Mouse (Mus musculus) erythroblast, embryonic 14.5 days (primary cell): ENCODE measurements around the gene Fam53b.

Experiments
- GATA1 ChIP-seq: IDR thresholded peaks from 2 replicates; pipeline ENCODE4 v1.6.1; 2012; ENCODE audit warnings: low read length, inconsistent platforms, mixed read lengths
- TAL1 ChIP-seq: IDR thresholded peaks from 3 replicates; pipeline ENCODE4 v1.6.1; 2012; ENCODE audit warnings: low read length, inconsistent platforms, mixed read lengths

DNA sequence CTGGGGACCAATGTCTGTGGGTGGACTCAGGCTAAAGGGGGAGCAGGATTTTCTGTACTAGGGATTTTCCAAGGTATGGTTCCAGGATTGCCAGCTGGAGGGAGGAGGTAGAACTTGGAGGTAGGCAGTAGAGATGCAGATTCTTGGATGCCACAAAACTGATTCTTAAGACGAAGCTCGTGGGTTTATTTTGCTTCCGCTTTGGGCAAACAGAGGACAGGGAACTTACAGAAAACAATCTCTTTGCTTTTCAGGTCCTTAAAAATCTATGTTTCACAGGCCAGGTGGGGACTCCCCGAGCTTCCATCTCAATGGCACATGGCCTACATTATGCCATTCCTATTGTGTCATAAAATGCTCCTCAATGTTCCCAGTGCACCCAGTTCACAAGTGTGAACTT, 49.4 kb downstream of the Fam53b start:
- TF ChIP-seq GATA1 (no peak), TAL1 (no peak)
